Mouse (Mus musculus): ENCODE measurements at regions not wholly inside any gene's neighbourhood (a gene's known extent, or its start where the extent isn't known, plus 50 kb on each side); places are given as distances from the start of the nearest gene placed in this dataset.
"Not testable (repeated sequence)": the region's sequence is repeated elsewhere in the genome, so short reads cannot be mapped to it uniquely, and the experiment has no call there.

GRCm38 (mm10) chr2:135525779-135526178, 133.0 kb upstream of the Plcb4 start:
- DNase-seq (ENCODE audit: low spot score) = peak; percentile 70

GRCm38 (mm10) chr2:135529619-135530018, 129.2 kb upstream of the Plcb4 start:
- peak; percentile 56 for DNase-seq (ENCODE audit: low spot score)

- DNase-seq (ENCODE audit: low spot score) = no peak
Measured at GRCm38 (mm10) chr2:135536303-135536871, 122.4 kb upstream of the Plcb4 start.

DNA sequence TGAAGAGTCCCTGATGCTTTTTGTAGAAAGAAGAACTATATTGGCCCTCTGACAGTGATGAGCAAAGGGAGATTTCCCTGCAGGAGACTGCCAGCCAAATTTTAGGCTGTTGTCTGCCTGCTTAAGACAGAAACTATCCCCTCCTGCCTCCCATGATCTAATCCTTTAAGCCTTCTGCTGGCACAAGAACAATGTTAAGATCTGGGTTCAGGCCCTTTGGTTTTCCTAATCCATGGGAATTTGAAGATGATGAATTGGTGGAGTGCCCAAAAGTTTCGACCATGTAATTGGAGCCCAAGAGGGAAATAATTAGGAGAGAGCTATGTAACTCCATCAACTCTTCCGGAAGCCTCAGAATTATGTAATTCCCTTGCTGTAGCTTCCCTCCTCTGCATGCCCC, 120.8 kb upstream of the Plcb4 start:
- DNase-seq (ENCODE audit: low spot score) = peak; percentile 12

DNA sequence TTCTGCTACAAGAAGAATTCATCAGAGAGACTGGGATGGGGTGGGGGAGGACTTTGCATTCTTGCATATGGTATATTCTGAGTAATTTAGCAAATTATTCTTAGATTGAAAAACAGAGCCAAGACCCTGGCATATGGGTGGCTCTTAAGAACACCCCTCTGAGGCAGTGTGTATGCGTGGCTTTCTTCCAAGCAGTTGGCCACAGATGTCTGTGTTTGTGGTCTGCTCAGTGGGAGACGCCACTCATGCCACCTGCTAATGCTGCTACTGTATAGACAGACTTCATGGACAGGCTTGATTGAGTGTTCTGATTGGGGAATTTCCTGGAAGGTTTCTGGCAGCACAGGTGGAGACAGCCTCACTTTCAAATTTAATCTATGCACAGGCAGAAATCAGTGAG, 117.8 kb upstream of the Plcb4 start:
- DNase-seq (ENCODE audit: low spot score) = no peak

DNA sequence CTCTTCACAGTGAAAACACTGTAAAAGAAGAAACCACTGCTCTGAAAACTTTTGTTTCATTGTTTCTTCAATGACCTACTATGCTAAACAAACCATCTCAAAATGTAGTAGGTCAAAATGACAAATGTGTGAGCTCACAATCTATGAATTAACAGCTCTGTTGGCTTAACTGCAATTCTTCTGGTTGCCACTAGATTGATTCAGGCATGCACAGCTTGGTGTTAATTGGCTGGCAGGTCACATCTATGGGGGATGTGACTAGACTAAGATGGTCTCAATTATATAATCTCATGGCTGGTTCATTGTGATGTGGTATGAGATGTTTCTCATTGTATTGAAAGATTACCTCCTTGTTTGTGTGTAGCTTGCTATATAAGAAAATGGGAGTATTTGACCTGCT, 116.9 kb upstream of the Plcb4 start:
- DNase-seq (ENCODE audit: low spot score) = no peak

DNA sequence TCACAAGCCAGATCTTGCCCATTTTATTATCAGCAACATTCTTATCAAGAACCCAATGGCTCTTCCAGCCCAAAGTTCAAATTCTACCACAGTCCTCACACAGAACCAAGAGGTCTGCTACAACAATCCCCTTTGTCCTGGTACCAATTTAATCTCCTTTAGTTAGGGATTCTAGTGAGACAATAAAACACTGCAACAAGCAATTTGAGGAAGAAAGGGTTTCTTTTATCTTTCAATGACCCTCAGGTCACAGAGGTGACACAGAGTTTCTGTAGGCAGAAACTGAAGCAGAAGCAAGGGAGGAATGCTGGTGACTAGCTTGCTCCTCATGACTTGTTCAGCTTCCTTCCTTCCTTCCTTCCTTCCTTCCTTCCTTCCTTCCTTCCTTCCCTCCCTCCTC, 113.9 kb upstream of the Plcb4 start:
- DNase-seq (ENCODE audit: low spot score) = no peak

- DNase-seq (ENCODE audit: low spot score) = no peak
Measured at GRCm38 (mm10) chr2:135547966-135548365, 110.8 kb upstream of the Plcb4 start.

DNA sequence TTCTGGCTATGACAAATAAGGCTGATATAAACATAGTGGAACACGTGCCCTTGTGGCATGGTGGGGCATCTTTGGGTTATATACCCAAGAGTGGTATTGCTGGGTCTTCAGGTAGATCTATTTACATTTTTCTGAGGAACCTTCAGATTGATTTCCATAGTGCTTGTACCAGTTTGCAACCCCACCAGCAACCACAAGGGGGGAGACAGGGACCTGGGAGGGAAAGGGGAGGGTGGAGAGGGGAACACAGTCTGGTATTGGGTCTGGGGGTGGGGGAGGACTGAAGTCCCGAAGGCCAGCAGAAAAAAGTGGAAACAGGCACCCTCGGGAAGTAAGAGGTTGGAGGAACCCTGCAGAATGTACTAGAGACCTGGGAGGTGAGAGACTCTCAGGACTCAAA, 105.8 kb upstream of the Plcb4 start:
- DNase-seq (ENCODE audit: low spot score) = no peak

DNA sequence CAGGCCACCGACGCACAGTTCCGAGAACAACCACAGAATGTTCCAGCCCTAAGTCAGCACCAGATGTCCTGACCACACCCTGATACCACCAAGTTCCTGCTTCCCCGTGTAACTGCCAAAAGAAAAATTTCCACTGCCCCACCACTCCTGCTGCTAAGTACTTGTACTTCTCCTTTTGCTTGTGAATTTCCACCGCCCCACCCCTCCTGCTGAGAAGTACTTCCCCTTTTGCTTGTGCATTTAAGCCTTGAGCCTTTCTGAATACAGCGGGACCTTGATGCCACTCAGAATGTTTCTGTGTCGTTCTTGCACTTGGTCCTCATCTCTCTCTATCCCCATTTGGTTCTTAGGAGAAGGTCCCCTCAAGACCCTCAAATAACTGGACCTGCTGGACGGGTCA, 100.8 kb upstream of the Plcb4 start:
- not testable (repeated sequence) for DNase-seq (ENCODE audit: low spot score)

DNA sequence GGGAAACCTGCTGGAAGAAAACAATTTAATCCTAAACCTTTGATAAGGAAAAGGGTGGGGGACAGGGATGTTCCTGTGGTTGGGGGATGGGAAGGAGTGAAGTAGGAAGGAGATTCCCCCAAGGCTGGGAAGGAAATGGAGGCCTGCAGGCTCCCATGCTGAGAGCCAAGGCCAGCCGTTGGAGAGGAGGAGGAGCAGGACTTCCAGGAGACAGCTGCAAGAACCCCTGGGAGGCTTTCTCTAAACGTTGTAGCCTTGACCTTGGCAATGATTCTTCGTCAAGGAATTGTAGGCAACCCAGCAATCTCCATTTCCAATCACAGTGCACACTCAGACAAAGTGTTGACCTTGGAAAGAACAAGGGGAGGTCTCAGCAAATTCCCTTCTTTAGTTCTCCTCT, 99.5 kb upstream of the Plcb4 start:
- no peak for DNase-seq (ENCODE audit: low spot score)

- DNase-seq (ENCODE audit: low spot score) = no peak
Measured at GRCm38 (mm10) chr2:135559933-135560710, 98.7 kb upstream of the Plcb4 start.

DNA sequence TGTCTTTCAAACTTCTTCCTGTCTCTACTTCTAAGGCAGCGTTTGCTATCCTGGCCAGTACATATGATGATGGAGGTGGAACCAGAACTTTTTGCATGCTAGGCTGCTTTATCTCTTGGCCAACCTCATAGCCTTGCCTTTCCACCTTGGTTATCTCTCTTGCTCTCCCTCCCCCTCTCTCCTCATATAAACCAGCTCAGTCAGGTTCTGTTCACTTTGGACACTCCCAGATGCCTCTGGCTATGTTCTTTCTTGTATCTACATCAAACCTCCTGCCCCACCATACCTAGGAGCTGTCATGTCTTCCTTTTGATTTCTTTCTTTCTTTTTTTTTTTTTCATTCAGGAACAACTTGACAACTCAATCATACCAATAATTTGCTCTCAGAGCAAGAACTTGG, 98.0 kb upstream of the Plcb4 start:
- no peak for DNase-seq (ENCODE audit: low spot score)

GRCm38 (mm10) chr2:135561716-135562115, 97.1 kb upstream of the Plcb4 start:
- no peak for DNase-seq (ENCODE audit: low spot score)

DNA sequence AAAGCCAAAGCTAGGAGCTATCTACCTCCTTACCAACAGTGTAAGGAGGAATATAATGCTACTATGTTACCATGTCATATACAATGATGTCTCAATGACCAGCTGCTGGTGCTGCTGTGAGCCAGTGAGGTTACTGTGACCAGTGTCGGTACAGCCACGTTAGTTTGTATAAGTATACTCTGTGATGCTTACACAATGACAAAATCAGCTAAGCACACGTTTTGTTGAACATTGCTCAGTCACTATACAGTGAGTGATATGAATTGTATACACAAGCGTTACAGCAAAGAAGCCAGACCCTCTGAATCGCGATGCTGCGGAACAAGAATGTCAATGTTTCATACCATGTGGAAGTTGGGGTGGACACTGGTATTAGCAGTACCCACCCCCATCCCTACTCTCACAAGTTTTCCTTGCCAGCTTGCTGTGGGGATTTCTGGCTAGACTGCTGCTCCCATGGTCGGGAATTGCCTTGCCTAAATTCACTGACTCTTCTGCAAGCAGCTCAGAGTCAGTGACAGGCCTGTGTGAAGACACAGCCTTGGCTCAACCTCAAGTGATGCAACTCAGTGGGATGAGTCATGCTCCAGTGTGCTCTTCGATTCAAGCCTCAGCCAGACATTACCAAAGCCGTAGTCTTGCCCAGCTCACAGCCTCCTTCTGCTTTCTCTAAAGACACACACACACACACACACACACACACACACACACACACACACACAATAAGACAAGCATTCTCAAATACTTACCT, 96.5 kb upstream of the Plcb4 start:
- DNase-seq (ENCODE audit: low spot score) = peak; percentile 99

DNA sequence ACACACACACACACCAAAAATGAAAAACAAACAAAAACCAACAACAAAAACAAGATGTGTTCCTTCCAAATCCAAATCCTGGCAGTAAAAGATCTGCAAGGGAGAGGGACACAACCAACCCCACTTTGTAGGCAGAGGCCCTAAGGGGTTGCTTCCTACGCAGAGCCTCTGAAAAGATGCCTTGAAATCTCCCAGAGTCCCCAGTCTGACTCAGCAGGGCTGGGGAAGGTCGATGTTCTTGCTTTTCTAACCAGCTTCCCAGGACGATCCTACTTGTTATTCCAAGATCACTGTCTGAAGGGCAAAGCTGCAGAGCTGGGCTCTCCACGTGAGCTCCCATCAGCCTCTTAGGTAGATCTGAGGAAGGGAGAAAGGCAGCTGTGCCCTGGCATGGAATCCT, 94.6 kb upstream of the Plcb4 start:
- no peak for DNase-seq (ENCODE audit: low spot score)

GRCm38 (mm10) chr2:135568350-135568749, 90.5 kb upstream of the Plcb4 start:
- DNase-seq (ENCODE audit: low spot score) = no peak

DNA sequence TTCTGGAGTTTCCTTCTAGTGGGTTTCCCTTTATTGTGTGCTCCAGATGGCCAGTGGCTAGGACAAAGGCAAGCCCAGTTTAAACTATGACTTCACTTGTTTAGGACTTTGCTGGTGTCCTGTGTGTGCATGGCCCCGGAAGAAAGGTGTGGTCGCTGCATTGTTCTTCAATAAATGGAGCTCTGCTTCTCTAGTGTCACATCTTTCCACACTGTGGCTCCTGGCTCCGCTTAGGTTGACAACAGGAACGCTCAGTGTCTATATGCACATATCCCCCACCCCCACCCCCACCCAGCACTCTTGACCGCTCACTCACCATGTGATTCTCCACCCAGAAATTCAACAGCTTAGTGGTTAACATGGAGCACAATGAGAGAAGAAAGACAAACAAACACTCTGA, 87.2 kb upstream of the Plcb4 start:
- DNase-seq (ENCODE audit: low spot score) = no peak

DNA sequence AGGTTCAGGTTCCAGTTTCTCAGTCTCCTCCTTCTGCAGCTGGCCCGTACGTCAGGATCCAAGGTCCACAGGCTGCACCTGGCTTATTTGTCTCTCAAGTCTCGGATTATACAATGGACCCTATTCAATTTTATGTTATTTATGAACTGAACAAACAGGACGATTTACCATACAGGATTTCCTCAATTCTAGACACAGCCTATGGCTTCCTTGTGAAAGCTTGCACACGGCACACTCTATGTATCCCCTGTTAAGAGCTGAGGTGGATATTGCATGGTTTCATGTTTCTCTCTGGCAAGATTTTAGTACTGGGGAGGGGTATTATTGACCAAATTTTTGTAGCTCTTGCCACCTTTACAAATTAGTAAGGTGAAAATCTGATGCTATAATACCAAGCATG, 81.6 kb upstream of the Plcb4 start:
- DNase-seq (ENCODE audit: low spot score) = no peak

- DNase-seq (ENCODE audit: low spot score) = peak; percentile 91
Measured at GRCm38 (mm10) chr2:135578135-135578534, 80.7 kb upstream of the Plcb4 start.

DNA sequence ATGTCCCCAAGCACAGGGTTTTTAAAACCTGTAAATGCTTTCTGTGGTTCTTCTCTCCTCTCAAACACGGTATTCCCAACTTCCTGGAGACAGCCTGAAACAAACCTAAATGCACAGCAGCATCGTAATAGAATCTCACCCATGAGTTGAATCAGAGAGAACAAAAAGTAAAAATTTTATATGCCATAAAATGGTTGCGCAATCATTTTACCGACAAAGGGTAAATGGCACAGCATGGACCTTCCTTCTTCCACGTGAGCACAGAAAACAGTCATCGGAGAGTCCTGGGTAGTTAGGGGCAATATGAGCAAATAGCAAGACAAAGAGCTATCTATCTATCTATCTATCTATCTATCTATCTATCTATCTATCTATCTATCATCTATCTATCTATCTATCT, 79.3 kb upstream of the Plcb4 start:
- DNase-seq (ENCODE audit: low spot score) = no peak

GRCm38 (mm10) chr2:135580051-135580450, 78.8 kb upstream of the Plcb4 start:
- DNase-seq (ENCODE audit: low spot score) = no peak

GRCm38 (mm10) chr2:135582341-135582740, 76.5 kb upstream of the Plcb4 start:
- DNase-seq (ENCODE audit: low spot score) = no peak
